Mouse (Mus musculus) stomach, embryonic 14.5 days (tissue): ENCODE data around the gene Lrrc42. TPM values are rescaled to one million over a fixed set of nuclear protein-coding genes. Genes with fewer than 3 reads are reported as not detected.

ENCODE experiments used
- ATAC-seq: fragments of 200-750 bp; cut with Nextera tagmentation; 2 replicates; pipeline ENCODE4 v1.8.0; 2017; ENCODE audit warnings: low read depth, moderate TSS enrichment; ENCODE audit not compliant: insufficient number of reproducible peaks, insufficient read depth, low FRiP score
- H3K27ac ChIP-seq: fragments of 300-500 bp; sonication (generic); 2 replicates; pipeline ENCODE4 v1.5.1; 2014; ENCODE audit warnings: mild to moderate bottlenecking, low read length, moderate library complexity, mixed read lengths
- H3K27me3 ChIP-seq: fragments of 300-500 bp; sonication (generic); 2 replicates; pipeline ENCODE4 v1.6.1; 2014; ENCODE audit warnings: low read length, control low read depth, mixed read lengths; ENCODE audit not compliant: control insufficient read depth, insufficient read depth
- H3K36me3 ChIP-seq: fragments of 300-500 bp; sonication (generic); 2 replicates; pipeline ENCODE4 v1.6.1; 2014; ENCODE audit warnings: mild to moderate bottlenecking, control low read depth, low read length, moderate library complexity, mixed read lengths; ENCODE audit not compliant: control insufficient read depth, insufficient read depth
- H3K4me1 ChIP-seq: fragments of 300-500 bp; sonication (generic); 2 replicates; pipeline ENCODE4 v1.6.1; 2014; ENCODE audit warnings: low read length, control low read depth, mixed read lengths; ENCODE audit not compliant: control insufficient read depth, insufficient read depth
- H3K4me2 ChIP-seq: fragments of 300-500 bp; sonication (generic); replicated peaks from 2 replicates; pipeline ENCODE4 v1.6.1; 2014; ENCODE audit warnings: low read depth, low read length, control low read depth
- H3K4me3 ChIP-seq: fragments of 300-500 bp; sonication (generic); 2 replicates; pipeline ENCODE4 v1.5.1; 2014; ENCODE audit warnings: low read depth, low read length, control low read depth
- H3K9ac ChIP-seq: fragments of 300-500 bp; sonication (generic); replicated peaks from 2 replicates; pipeline ENCODE4 v1.6.1; 2014; ENCODE audit warnings: low read depth, mild to moderate bottlenecking, control low read depth, low read length, moderate library complexity, mixed read lengths
- H3K9me3 ChIP-seq: fragments of 300-500 bp; sonication (generic); 2 replicates; pipeline ENCODE4 v1.6.1; 2016; ENCODE audit warnings: low read depth, low read length, control low read depth; ENCODE audit not compliant: control insufficient read depth
- WGBS: fragments of 180-500 bp; shearing (Covaris S2); extraction: QIAGEN DNeasy Blood & Tissue Kit; methylation state at CpG from one replicate; pipeline ENCODE4 v1.1.7; 2014; 5-methylcytosine and 5-hydroxymethylcytosine counted together
- polyA plus RNA-seq: library from polyadenylated mRNA; unstranded; fragments of >200 nt; fragmentation: Nextera tagmentation; extraction: Ambion mirVana; gene quantifications from 2 replicates; pipeline ENCODE4 v1.2.1, GENCODE M21; 2014

Lrrc42 gene
- polyA plus RNA-seq, 1 experiment from 2014 or later: 70.4 TPM

DNA sequence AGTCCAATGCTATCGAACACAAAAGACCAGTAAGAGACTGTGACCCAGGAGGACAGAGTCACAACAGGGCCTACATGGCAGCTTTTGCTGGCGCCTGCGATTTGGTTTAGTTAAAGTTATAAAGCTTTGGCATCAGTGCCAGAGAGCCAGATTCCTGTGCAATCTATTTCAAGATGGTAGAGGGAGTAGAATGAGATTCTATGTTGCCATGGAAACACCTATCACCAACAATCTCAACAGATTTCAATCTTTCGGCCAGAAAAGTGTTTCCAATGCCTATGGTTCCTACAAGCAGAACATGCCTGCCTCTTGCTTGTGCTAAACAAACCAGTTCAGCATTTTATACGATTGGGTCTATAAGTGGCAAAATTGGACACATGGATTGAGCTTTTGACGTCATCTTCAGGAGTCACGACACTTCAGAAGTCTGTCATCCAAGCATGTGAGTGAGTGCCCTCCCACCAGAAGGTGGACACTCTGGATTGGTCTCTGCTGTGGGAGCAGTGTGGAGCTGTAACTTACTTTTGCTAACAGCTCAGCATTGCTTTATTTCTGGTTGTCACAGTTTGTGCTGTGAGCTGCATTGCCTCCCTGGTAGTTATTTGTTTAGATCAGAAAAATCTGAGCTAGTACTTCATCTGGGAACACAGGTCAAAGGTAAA lies 38.4 kb upstream of the Lrrc42 start:
- WGBS: 79% methylated on average over 7 of the region's 7 CpGs
- Histone ChIP-seq H3K4me1 (no peaks in the 10 kb centered on the region), H3K4me2 (no peak overlapping the region), H3K9ac (no peak overlapping the region), H3K27me3 (no peaks in the 10 kb centered on the region), H3K9me3 (no peaks in the 10 kb centered on the region), H3K4me3 (no peak overlapping the region), H3K36me3 (no peaks in the 10 kb centered on the region), H3K27ac (no peak overlapping the region)
- ATAC-seq: no peak

DNA sequence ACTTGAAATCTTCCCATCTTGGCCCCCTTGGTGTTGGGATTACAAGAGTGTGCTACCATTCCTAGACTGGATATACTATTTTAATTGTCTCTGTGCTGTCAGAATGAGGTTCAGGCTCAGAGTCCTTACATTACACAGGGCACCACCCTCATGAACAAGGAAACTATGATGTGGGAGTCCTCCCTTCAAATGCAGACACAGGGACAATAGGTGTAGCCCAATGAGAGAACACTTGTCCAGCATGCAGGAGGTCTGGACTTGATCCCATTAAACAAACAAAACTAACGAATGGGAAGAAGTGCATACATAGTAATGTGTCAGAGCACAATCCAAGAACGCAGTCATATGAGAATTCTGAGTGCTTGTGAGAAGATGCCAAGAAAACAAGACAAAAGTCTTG lies 34.2 kb upstream of the Lrrc42 start:
- H3K27ac ChIP-seq: no peak overlapping the region
- ATAC-seq: no peak
- H3K4me1 ChIP-seq: no peaks in the 10 kb centered on the region
- H3K9ac ChIP-seq: no peak overlapping the region
- 79% methylated on average over 2 of the region's 2 CpGs for WGBS
- no peaks in the 10 kb centered on the region for H3K9me3 ChIP-seq
- H3K4me2 ChIP-seq: no peak overlapping the region
- no peak overlapping the region for H3K4me3 ChIP-seq
- H3K27me3 ChIP-seq: no peaks in the 10 kb centered on the region
- H3K36me3 ChIP-seq: no peaks in the 10 kb centered on the region

GRCm38 (mm10) chr4:107286386-107286785 lies 33.1 kb upstream of the Lrrc42 start:
- Histone ChIP-seq H3K9me3 (no peaks in the 10 kb centered on the region), H3K4me3 (no peak overlapping the region), H3K36me3 (no peaks in the 10 kb centered on the region), H3K27ac (no peak overlapping the region), H3K9ac (no peak overlapping the region), H3K27me3 (no peaks in the 10 kb centered on the region), H3K4me2 (no peak overlapping the region), H3K4me1 (no peaks in the 10 kb centered on the region)
- WGBS: 93% methylated on average over 8 of the region's 8 CpGs
- no peak for ATAC-seq

GRCm38 (mm10) chr4:107285446-107286200 lies 32.3 kb upstream of the Lrrc42 start:
- 49% methylated on average over 3 of the region's 3 CpGs for WGBS

DNA sequence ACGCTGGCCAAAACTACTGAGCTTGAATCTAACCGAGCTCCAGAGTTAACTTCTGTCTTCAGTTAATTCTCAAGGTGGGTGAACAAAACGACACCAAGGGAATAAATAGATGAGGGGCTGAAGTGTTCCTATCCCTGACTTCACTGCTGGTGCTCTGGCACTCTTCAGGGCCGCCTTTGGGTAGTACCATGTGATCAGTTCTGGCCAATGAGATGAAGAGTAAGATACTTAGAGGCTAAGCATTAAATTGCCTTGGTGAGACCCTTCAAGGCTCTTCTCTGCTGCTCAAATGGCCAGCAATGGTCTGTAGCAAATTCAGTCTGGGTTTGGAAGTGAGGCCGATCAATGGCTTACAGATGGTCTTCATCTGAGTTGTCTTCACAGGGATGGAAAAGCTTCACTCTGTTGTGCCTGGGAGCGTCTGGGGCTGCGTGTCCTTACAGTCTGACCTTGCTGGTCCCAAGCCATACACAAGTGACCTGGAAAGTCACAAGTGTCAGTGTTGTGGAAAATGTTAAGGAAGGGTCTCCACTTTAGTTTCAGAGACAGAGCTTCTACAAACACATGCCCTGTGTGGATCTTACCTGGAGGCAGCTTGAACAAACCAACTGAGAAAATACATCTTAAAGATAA lies 27.6 kb upstream of the Lrrc42 start:
- H3K36me3 ChIP-seq: peaks cover 6% of the 10 kb centered on the region; the same call in 1 of the 2 replicates
- H3K4me1 ChIP-seq: no peaks in the 10 kb centered on the region
- no peak overlapping the region for H3K4me2 ChIP-seq
- ATAC-seq: no peak
- WGBS: 76% methylated on average over 7 of the region's 7 CpGs
- H3K4me3 ChIP-seq: no peak overlapping the region
- H3K27ac ChIP-seq: no peak overlapping the region
- no peak overlapping the region for H3K9ac ChIP-seq
- H3K27me3 ChIP-seq: no peaks in the 10 kb centered on the region
- H3K9me3 ChIP-seq: no peaks in the 10 kb centered on the region

More at GRCm38 (mm10) chr4:107285446-107286200, 32.3 kb upstream of the Lrrc42 start:
- H3K9me3 ChIP-seq: no peaks in the 10 kb centered on the region
- no peak overlapping the region for H3K27ac ChIP-seq
- no peaks in the 10 kb centered on the region for H3K27me3 ChIP-seq
- no peaks in the 10 kb centered on the region for H3K36me3 ChIP-seq
- H3K4me2 ChIP-seq: no peak overlapping the region
- no peak overlapping the region for H3K4me3 ChIP-seq
- H3K4me1 ChIP-seq: no peaks in the 10 kb centered on the region
- no peak overlapping the region for H3K9ac ChIP-seq
- ATAC-seq: no peak

DNA sequence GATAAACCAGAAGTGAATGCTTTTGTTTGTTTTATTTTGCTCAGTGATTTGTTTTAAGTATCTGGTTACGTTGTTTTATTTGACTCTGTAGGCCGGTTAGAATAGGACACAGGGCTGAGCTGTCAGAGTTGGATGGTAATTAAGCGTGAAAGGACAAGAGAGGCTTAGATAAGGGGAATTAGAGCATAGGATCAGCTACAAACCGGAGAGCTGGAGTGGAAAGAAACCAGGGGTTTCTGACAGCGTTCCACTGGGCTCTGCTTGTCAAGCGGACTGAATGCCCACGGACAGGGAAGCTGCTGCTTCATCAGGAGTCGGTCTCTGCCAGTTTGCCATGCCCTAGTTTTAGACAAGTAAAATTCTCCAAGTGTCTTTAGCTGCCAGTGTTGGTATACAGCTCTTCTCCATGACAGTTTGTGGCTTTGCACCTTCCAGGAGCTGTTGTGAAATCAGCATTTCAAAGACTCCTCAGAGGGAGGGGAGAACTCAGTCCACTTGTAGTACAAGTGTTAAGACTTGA lies 24.9 kb upstream of the Lrrc42 start:
- no peak overlapping the region for H3K4me3 ChIP-seq
- 34% methylated on average over 8 of the region's 8 CpGs for WGBS
- no peaks in the 10 kb centered on the region for H3K4me1 ChIP-seq
- H3K36me3 ChIP-seq: peaks cover 6% of the 10 kb centered on the region; the same call in 1 of the 2 replicates
- H3K9me3 ChIP-seq: no peaks in the 10 kb centered on the region
- H3K4me2 ChIP-seq: no peak overlapping the region
- no peak overlapping the region for H3K9ac ChIP-seq
- ATAC-seq: no peak
- H3K27me3 ChIP-seq: no peaks in the 10 kb centered on the region
- H3K27ac ChIP-seq: no peak overlapping the region

DNA sequence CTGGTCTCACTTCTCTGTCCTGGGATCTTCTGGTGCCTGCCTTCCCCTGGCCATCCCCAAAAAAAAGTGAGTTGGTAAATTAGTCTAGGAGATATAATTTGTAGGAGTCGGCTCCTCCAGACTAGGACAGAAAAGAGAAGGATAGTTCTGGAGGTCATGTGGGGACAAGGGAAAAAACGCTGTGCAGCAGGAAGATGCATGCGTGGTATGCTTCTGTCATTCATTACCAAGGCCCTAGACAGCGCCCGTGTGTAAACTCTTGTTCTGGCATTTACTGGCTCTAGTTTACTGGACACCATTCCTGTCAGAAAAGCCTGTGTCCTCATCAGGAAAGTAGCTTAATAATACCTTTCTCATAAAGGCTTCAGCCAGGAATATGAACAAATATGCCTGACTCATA lies 21.2 kb upstream of the Lrrc42 start:
- Histone ChIP-seq H3K9me3 (no peaks in the 10 kb centered on the region), H3K9ac (no peak overlapping the region), H3K4me1 (no peaks in the 10 kb centered on the region), H3K27me3 (no peaks in the 10 kb centered on the region), H3K4me2 (no peak overlapping the region), H3K36me3 (no peaks in the 10 kb centered on the region), H3K27ac (no peak overlapping the region), H3K4me3 (no peak overlapping the region)
- no peak for ATAC-seq
- 63% methylated on average over 5 of the region's 5 CpGs for WGBS

DNA sequence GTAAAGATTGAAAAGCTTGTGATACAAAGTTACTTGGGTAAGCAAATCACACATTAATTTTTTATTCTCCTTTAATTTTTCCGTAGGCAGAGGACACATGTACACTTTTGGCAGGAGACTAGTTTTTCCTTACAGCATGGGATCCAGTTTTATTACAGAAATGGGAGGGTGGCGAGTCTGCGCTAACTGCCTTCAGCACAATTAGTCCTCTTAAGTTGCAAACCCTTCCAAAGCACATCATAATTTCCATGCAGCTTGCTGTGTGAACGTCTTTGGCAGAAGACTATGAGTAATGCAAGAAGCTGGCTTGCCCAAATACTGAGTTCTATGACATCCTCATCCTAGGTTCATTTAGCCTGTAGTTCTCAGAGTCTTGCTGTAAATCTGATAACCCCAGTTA lies 20.4 kb upstream of the Lrrc42 start:
- 84% methylated on average over 4 of the region's 4 CpGs for WGBS

More for the DNA sequence above, 20.4 kb upstream of the Lrrc42 start:
- no peak overlapping the region for H3K4me2 ChIP-seq
- H3K4me3 ChIP-seq: no peak overlapping the region
- H3K36me3 ChIP-seq: no peaks in the 10 kb centered on the region
- no peaks in the 10 kb centered on the region for H3K9me3 ChIP-seq
- no peak overlapping the region for H3K27ac ChIP-seq
- H3K27me3 ChIP-seq: no peaks in the 10 kb centered on the region
- H3K9ac ChIP-seq: no peak overlapping the region
- no peak for ATAC-seq
- no peaks in the 10 kb centered on the region for H3K4me1 ChIP-seq
